Mouse (Mus musculus) cerebellum, adult 9-11 months (tissue): Measurements from ENCODE around the gene Mthfd2l.

ENCODE experiments used
- DNase-seq: peaks from one replicate; pipeline ENCODE4 v3.0.0; 2022

Mthfd2l gene

DNA sequence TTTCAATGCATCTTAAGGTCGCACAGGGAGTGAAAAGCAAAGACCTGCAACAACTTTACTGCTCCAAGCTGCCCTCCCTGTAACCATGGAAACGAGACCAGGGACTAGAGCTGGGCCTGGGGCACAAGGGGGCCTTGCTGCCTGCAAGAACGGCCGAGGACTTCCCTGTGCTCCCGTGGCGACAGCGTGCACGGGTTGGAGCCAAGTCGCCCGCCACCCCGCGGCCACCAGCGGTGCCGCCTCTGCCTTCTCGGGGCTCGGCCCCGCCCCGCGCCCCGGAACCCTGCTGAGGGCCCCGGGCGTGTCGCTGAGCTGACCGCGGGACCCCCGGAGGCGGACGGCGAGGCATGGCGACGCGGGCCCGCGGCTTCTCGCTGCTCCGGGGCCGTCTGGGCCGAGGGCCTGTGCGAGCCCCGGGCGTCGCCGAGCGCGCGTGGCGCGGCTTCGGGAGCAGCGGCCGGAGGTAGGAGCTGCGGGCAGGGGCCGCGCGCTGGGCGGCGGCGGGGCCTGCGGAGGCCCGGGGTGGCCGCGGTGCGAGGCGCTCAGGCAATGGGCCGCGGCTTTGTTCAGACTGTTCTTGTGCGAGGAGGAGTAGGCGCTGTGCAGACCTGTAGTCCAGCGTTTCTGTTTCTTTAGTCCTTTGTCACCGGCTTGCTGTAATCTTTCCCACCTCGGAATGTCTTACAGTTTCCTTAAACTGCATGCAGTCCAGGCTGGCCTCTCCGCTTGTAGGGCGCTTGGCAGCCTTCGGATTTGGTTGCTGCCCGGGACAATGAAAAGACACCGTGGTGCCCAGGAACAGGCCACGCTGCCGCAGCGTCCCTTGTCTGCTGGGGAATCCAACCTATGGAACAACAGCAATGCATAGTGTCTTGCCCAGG is at the start of gene Mthfd2l:
TSS of gene Mthfd2l (plus strand) at position 147 of the 881 bp plus-strand sequence.
- DNase-seq = peak; percentile 60

DNA sequence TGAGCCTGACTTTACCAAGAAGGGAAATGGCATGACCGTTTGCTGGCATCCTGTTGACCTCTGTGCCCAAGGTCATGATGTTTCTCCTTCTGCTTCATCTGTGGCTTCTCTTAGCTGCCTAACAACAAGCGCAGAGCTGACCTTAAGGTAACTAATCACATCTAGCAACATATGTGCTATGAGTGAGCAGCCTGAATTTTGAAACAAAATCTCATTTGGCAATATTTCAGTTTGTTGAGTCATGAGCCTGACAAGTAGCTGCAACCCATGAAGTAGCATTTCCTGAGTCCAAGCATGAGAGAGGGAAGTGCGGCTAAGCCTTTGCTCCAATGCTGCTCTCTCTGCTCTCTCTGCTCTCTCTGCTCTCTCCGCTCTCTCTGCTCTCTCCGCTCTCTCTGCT is 49.2 kb upstream of the Mthfd2l start:
- DNase-seq = no peak

DNA sequence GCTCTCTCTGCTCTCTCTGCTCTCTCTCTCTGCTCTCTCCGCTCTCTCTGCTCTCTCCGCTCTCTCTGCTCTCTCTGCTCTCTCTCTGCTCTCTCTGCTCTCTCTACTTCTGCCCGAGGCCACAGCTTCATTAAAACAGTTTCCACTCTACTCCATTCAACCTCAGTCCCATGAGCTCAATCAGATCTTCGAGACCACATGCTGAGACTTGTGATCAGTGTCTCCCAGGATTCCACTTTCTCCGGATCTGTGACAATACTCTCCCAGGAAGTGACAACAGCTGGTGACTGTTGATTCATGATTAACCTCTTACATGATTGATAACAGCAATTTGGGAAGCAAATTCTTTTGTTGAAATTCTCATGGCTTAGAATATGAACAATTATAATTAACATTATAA is 48.8 kb upstream of the Mthfd2l start:
- DNase-seq = no peak

DNA sequence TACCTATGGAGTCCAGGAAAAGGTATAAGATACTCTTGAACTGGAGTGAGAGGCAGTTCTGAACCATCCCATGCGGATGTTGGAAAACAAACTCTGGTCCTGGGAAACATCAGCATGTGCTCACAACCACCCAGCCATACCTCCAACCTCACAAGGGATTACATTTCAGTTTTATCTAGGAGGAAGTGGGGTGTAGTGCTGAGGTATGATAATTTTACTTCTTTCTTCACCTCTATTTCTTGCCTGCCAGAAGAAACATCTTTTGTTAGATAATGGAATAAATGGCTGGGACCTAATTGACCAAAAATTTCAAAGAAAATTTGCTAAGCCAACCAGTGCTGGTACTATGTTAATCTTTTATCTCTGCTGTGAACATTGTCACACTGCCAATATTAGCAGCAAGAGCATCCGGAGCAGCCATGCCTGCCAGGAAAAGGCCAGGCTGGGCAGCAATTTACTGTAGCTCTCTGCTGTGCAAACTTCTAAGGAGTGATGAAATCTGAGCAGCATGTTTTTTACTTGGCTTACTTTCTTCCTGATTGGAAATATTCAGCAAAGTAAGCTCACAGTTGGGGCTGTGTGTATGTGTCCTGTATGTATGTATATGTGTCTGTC is 46.2 kb upstream of the Mthfd2l start:
- peak; percentile 14 for DNase-seq

DNA sequence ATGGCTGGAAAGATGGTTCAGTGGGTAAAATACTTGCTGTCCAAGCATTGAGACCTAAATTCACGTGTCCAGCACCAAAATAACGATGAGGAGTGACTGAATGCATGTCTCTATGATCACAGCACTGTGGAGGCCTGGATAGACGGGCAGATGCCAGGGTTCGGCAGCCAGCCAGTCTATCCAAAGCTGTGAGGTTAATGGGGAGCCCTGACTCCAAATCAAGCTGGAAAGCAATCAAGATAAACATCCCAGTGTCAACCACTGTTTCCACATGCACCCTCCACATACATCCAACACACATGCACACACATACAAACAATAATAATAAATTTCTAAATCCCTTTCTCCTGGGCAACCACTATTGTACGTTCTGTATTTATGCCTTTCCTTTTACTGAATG is 42.3 kb upstream of the Mthfd2l start:
- DNase-seq = no peak

DNA sequence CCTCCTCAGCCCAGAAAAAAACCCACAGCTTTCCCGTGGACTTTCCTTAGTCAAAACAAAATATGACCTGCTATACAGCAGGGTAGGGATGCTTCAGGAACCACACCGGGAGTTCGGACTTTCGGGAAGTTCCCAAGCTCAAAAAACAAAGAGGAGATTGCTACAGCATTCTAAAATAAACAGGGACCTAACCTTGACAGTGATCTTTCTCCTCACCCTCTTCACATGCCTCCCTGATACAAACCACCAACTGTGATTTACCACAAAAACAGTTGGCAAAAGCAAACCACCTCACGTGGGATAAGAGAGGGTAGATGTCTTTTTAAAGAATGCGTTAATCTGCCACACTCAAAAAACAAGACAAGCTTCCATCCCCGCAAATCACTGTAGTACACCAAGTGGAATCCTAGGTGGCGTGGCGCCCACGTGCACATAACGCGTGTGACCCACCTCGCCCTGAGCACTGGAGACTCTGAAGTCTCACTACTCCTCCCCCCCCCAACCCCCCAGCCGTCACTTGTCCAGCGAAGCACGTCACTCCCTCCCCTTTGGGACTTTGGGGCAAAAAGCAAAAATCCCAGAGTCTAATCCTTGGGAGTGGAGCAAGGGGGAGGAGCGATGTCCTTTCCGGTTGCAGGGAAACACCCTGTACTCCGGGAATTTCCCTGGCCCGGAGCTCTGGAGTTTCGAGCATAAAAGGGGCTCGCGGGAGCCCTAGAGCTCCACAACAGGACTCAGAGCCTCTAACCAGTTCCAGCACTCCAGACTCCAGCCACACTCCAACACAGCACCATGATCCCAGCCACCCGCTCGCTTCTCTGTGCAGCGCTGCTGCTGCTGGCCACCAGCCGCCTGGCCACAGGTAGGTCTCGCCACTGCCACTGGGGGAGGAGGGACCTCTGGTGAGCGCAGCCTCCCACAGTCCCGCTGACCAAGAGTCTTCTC is 40.1 kb upstream of the Mthfd2l start, which contains the start of gene Cxcl1:
TSS of gene Cxcl1 (plus strand) at position 723 of the 945 bp plus-strand sequence.
- peak; percentile 6 for DNase-seq

DNA sequence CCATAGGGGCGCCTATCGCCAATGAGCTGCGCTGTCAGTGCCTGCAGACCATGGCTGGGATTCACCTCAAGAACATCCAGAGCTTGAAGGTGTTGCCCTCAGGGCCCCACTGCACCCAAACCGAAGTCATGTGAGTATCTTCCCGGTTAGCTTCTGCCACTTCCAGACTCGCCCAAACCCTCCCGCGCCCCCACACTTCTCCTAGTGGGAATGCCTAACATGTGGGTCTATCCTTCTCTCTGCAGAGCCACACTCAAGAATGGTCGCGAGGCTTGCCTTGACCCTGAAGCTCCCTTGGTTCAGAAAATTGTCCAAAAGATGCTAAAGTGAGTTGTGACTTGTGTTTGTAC is 39.5 kb upstream of the Mthfd2l start:
- no peak for DNase-seq

DNA sequence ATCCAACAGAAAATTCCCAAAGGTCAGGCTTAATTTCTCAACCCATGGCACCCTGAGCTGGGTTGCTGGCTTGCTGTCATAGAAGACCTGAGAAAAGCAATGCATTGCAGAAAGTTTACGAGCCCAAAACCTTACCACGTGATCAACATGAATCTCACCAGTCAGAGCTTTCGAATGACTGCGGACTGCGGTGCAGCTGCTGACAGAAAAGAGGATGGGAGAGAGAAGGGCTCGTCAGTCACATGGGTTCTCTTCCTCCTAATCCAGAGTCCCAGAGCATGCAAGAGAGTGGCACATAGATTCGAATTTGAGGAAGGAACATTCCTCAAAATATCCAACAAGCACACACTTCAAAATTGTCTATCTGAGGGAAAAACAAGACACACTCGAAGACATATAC is 36.7 kb upstream of the Mthfd2l start:
- no peak for DNase-seq

DNA sequence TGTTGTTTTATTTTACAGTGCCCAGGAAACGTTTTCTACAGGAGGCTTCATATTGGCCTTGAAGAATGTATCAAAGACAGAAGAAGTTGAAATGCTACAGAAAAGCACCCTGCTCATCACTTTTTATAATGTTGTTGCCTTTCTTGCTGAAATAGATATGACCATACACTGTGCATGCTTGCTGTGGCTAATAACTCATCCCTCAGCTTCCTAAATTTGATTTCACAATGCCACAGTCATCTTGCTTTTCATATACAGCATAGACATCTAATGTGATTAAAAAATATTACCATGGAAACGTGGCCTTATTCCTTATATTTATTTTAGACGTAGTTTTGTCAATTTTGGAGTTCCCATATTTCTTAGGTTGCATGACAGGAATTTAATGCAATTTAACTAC is 33.5 kb upstream of the Mthfd2l start:
- DNase-seq = no peak

DNA sequence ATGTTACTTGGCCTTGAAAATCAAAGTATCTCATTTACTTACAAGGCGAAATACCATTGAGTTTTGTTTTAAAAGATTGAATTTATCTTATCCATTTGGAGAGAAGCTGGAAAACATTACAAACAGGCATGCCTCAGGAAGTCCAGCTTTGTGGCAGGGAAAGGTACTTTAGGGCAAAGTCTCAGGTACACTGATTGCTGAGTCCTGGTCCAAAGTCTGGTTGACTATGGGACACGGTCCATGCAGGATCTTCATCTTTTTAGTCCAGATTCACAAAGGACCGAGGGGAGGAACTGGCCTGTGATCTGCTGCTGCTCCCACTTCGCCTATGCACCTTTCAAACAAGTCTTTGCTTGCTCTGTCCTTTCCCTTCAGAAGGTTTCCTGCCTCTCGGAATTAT is 31.6 kb upstream of the Mthfd2l start:
- DNase-seq = no peak

DNA sequence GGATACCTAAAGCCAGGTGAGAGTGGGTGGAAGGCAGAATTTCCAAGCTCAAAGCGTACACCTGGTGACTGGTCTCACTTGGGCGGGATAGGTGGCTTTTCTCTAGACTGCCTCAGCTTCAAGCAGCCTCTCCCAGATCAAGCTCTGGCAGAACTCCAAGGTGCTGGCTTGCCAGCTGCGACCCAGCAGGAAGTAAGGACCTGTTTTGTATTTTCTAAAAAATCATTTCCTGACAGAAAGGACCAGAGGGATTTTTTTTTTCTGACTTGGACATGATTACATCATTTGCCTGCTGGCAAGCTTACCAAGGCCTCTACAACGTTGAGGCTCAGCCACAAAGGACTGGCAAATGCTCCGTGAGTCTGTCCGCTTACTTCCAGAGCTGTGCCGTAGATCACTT is 30.8 kb upstream of the Mthfd2l start:
- peak; percentile 84 for DNase-seq

DNA sequence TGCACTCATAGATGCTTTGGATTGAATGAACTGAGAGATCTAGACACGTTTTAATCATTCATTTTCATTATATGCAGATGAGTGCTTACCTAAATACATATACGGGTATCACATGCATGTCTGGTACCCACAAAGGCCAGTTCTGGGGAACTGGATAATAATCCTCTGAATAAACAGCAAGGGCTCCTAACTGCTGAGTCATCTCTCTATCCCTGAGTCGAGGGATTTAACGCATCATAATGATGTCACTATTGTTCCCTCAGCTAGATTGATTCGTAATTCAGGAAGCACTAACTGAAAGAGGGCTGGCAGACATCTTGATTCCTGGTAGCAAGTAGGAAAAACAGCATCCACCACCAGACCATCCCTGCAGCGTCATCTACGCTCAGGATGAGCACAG is 30.2 kb upstream of the Mthfd2l start:
- no peak for DNase-seq

DNA sequence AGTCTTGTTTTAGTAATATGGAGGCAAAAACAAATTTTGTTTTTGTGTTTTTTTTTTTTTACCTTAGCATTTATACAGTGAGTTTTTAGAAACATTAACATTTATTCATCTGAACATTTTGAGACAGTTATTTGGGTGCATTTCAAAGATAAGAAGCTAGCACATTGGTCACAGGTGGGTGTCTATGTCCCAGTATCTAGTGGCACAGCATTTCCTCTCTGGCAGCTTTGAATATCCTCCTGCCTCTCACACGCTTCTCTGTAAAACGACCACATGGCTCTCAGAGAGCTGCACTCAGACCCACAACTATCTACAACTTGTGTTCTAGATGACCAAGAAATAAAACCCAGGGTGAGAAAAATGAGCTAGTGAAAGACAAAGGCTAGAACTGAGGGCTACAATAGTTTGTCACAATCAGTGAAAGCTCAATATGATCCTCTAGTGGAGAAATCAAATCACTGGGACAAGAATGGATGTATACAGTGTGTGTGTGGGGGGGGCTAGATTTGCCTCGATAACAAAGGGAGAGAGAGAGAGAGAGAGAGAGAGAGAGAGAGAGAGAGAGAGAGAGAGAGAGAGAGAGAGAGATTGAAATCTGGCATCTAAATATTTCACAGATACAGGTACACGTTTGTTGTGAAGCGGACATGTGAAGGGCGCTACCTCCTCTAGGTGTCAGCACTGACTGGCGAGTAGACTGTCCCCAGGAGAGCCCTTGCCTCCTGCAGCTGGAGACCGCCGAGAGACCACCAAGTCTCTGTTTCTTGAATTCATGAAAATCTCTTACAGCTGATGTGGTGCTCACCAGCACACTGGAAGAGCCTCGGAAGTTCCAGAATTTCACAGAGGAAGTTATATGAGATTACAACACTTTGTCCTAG is 28.3 kb upstream of the Mthfd2l start:
- no peak for DNase-seq

DNA sequence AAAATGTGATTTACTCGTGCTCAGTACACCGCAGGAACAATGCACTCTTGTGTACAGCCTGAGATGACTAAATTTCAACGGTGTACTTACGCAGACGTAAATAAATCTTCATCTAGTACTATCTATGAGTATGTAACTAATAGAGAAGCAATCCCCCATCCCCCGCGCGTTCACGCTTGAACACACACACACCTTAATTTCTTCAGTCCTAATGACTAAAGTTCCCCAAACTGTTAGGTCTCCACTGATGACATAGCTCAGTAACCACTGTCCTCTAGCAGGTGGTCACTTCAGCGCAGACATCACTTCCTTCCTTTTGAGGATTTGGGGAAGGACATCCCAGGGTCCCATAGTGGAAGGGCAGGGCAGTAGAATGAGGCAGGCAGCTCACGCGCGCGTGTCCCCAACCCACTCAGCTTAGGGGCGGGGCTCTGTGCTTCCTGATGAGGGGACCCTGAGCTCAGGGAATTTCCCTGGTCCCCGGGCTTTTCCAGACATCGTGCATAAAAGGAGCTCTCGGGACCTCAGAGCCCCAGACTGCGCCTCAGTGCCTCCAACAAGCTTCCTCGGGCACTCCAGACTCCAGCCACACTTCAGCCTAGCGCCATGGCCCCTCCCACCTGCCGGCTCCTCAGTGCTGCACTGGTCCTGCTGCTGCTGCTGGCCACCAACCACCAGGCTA is 27.4 kb upstream of the Mthfd2l start, which contains the start of gene Cxcl2:
TSS of gene Cxcl2 (plus strand) at position 533 of the 682 bp plus-strand sequence.
- DNase-seq = no peak

DNA sequence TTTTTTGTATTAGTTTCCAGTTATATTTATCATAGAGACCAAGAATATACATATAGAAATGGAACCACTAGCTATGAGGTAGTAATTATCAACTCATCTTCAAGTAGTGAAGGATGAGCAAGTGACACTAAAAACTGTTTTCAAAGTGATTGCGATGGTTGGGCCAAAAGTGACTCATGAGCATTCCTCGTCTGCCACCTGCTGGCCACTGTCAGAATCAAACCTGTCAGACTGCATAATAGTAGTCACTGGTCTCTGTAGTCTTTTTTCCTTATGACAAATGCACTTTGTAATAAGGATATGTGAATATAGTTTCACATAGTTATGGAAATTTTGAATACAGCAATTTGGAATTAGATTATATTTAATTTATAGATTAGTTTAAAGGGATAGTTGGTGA is 21.9 kb upstream of the Mthfd2l start:
- no peak for DNase-seq

DNA sequence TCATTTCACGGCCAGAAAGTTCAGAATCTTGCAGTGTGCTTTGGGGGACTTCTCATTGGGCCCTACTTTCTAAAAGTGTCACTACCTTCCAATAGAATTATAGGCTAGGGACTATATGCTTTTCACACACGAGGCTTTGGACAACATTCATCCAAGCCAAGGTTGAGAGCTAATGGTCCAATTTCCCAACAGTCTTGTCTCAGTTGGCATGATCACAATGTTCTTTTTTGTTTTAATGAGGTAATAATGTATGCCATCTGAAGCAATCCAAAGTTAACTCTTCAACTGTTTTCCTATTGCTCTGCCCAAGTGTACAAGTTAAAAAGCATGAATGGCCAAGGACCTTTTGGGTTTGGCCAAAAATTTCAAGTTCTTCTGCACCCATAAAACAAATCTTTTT is 11.4 kb upstream of the Mthfd2l start:
- DNase-seq = no peak

DNA sequence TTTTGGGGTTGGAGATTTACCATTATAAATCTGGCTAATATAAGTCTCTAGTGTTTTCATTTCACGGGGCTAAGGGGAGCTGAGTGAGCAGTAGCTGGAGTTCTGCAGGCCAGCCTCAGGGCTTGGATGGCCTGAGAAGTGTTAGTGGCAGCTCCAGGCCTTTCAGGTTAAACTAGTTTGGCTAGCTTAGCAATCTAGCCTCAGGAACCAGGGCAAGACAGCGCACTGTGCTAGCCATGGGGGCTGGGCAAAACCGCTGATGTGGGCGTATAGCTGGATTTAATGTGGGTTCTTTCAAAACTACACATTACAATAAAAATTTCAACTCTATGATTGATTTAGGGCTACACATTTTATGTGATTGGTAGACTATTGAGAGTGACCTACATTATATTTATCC is 8.0 kb upstream of the Mthfd2l start:
- DNase-seq = no peak

DNA sequence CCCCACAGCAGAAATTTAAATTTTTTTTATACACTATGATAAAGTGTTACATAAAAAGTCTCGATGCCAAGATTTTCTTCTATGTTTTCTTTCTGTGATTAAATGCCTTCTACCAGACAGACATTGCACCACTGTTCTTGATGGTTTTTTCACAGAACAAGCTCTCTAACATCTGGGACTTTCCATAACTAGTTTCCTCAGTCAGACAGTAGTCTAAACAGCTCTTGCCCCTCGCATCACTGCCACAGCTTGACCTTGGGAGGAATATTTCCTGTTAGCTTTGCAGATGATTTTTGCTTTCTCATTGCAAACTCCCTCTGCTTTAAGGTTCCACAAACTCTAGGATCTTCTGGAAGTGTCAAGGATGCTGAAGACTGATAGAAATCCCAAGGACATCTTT is 371 bp upstream of the Mthfd2l start:
- DNase-seq = no peak

DNA sequence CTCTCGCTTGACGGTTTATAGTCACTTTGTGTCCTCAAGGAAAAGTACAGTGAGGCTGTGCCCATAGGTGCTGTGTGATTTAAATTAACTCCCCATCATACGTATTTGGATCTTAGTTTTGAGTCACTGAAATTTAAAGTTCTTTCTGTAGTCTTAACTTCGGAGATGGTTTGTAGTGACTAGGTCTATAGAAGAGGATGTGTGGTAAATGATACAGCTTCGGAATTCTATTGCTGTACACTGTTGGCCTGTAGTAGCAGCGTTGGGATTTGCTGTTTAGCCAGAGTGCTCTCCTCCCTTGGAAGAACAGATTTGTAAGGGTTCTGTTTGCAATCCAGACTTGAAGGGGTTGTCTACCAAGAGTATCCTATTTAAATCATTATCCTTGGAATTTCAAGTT is 994 bp downstream of the Mthfd2l start:
- no peak for DNase-seq

DNA sequence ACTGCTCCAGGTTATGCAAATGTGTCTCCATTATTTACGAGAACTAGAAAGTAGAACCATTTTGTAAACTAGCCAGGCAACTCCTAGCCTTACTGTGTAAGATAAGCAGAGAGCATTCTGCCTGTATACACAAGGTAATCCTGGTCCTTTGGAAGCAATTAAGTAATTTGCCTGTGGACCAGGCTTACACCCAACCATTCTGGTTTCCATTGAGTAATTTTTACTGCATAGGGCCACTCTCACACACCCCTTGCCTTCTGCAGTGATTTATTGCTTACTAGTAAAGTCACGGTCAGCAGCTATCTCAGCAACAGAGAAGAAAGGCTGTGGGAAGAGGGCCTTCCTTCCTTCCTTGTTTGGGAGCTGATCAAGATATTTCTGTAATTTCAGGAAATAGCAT is 5.8 kb downstream of the Mthfd2l start:
- DNase-seq = no peak

DNA sequence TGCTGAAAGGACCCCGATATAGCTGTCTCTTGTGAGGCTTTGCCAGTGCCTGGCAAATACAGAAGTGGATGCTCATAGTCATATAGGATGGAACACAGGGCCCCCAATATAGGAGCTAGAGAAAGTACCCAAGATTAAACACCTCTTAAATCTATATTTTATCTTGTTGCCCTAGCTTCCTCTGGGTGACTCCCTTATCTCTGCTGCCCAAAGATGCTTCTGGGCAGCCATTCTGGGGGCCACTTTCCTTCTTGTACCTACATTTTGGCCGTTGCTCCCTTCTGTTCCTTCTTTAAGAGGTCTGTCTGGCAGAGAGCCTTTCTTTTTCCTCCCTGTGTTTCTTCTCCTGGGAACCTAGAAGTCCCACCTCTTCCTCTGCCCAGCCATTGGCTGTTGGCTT is 14.5 kb downstream of the Mthfd2l start:
- DNase-seq = no peak

DNA sequence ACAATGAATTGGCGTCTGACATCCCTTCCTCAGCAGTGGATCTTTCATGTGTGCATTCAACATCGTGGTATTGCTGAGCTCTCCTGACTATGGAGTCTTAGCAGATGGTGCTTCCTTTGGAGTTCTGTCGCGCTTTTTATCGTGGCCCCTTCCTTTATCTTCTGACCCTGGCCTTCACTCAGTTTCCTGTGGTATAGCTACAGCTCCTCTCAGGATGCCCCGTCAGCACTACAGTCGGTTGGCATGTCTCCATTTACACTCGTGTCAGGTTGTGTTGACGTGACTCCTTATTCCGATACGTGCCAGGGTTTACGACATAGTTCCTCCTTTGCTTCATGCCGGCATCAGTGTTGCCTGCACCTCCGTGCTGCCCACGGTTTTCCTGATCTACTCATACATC is 18.6 kb downstream of the Mthfd2l start:
- DNase-seq = no peak
